Comparison of ENCODE assay signal across 18 mouse cellular contexts in genomic region chr6:91804177-91804576, GRCm38 (mm10). TPM values are rescaled to one million over a fixed set of nuclear protein-coding genes. Genes with fewer than 3 reads are reported as not detected.
DNase-seq lines count a peak whose midpoint lies in the region; ATAC-seq and TF ChIP-seq lines count a peak whose summit lies in the region.
"Had no signal": no experiment of that assay in that cellular context is flagged by ENCODE, and none has a peak within 500 bp of the region (broad histone marks: within the 10 kb centered on the region; RNA-seq: fewer than 3 reads in every experiment).

No protein-coding gene starts in this region.

- H3K27me3 ChIP-seq in heart, embryonic 10.5 days (ENCODE audit: insufficient read depth, poor library complexity, severe bottlenecking) = peaks cover 62% of the 10 kb centered on the region
- H3K27me3 ChIP-seq in heart, adult 2 months (ENCODE audit: control insufficient read depth, insufficient read depth, low read length) = no peaks in the 10 kb centered on the region
- H3K27me3 ChIP-seq in hindbrain, embryonic 14.5 days (ENCODE audit: control insufficient read depth, insufficient read depth, low read length) = peaks cover 10% of the 10 kb centered on the region

- no peak for TF ChIP-seq CTCF in heart, adult 2 months (IDR thresholded peaks at IDR 0.05)
- no peak for TF ChIP-seq CTCF in brain, embryonic 14.5 days (IDR thresholded peaks at IDR 0.05; ENCODE audit: borderline replicate concordance, extremely low read depth, insufficient read depth, insufficient read length)
- TF ChIP-seq CTCF in lung, adult 2 months (IDR thresholded peaks at IDR 0.05; ENCODE audit: insufficient read depth, low read length) = no peak

- WGBS in heart, embryonic 10.5 days = 48% methylated on average over 7 of the region's 7 CpGs
- WGBS in heart, adult 2 months = 54% methylated on average over 7 of the region's 7 CpGs
- 41% methylated on average over 7 of the region's 7 CpGs for WGBS in hindbrain, embryonic 14.5 days
- 51% methylated on average over 7 of the region's 7 CpGs for WGBS in lung, adult 2 months

- no peak for TF ChIP-seq EP300 in heart, adult 2 months (IDR thresholded peaks at IDR 0.05; ENCODE audit: insufficient read depth, low read depth, low read length)

- no peak overlapping the region for H3K4me3 ChIP-seq in heart, embryonic 10.5 days
- no peak overlapping the region for H3K4me3 ChIP-seq in heart, adult 2 months
- H3K4me3 ChIP-seq in hindbrain, embryonic 14.5 days (replicated peaks; ENCODE audit: low read length) = no peak overlapping the region
- no peak overlapping the region for H3K4me3 ChIP-seq in lung, adult 2 months (replicated peaks; ENCODE audit: extremely low read depth, low read depth, low read length)
- H3K4me3 ChIP-seq: embryonic facial prominence, embryonic 15.5 days; limb, embryonic 12.5 days; liver, embryonic 15.5 days; midbrain, embryonic 15.5 days; stomach, embryonic 15.5 days had no signal

- H3K27ac ChIP-seq in heart, embryonic 10.5 days = peak overlapping the region; percentile 59
- no peak overlapping the region for H3K27ac ChIP-seq in heart, adult 2 months
- H3K27ac ChIP-seq in hindbrain, embryonic 14.5 days = no peak overlapping the region
- H3K27ac ChIP-seq: embryonic facial prominence, embryonic 15.5 days; limb, embryonic 12.5 days; liver, embryonic 15.5 days; midbrain, embryonic 15.5 days; stomach, embryonic 15.5 days had no signal

- ATAC-seq in hindbrain, embryonic 14.5 days (ENCODE audit: low FRiP score) = no peak
- ATAC-seq: midbrain, embryonic 15.5 days had no signal

- no peak for TF ChIP-seq POLR2A in heart, adult 2 months (IDR thresholded peaks at IDR 0.05; ENCODE audit: insufficient read depth, low read depth, low read length)
- TF ChIP-seq POLR2A in brain, embryonic 14.5 days (IDR thresholded peaks at IDR 0.05; ENCODE audit: borderline replicate concordance, extremely low read depth, insufficient read depth, insufficient read length, poor library complexity, severe bottlenecking) = no peak
- TF ChIP-seq POLR2A in lung, adult 2 months (IDR thresholded peaks at IDR 0.05; ENCODE audit: borderline replicate concordance, extremely low read depth, low read depth, low read length) = no peak

- H3K9ac ChIP-seq in heart, adult 2 months (ENCODE audit: low read depth, low read length) = no peak overlapping the region
- H3K9ac ChIP-seq in hindbrain, embryonic 14.5 days = 0 out of 2 replicates have a peak overlapping the region, but pooled peaks have one; percentile 11
- H3K9ac ChIP-seq: embryonic facial prominence, embryonic 15.5 days; limb, embryonic 12.5 days; liver, embryonic 15.5 days; midbrain, embryonic 15.5 days; stomach, embryonic 15.5 days had no signal

- no peak for DNase-seq in heart, embryonic 10.5 days (ENCODE audit: low spot score)
- no peak for DNase-seq in heart, adult 2 months
- DNase-seq in brain, embryonic 14.5 days (ENCODE audit: low read depth) = peak; percentile 25
- peak; percentile 63 for DNase-seq in cerebellum, adult 9-10 months
- DNase-seq in hindbrain, embryonic 14.5 days (ENCODE audit: low spot score) = no peak
- no peak for DNase-seq in adrenal gland, adult 8-10 months
- DNase-seq in lung, adult 2 months = no peak
- no peak for DNase-seq in spleen, postnatal 14 days (ENCODE audit: low spot score in 2 of 2)
- DNase-seq: B cell, adult 2 months; gastrocnemius, postnatal 10 days; heart, postnatal 4 days; kidney, adult 18-20 months; lung, postnatal 4 days had no signal

- H3K79me2 ChIP-seq in heart, adult 2 months (replicated peaks; ENCODE audit: control insufficient read depth, insufficient read depth, low read length) = no peaks in the 10 kb centered on the region

- intact Hi-C loops in heart, adult 2 months (cut with DNase I) = no loop called here

- H3K9me3 ChIP-seq in heart, embryonic 10.5 days = no peaks in the 10 kb centered on the region
- no peaks in the 10 kb centered on the region for H3K9me3 ChIP-seq in hindbrain, embryonic 14.5 days (ENCODE audit: control insufficient read depth, low read length)
- H3K9me3 ChIP-seq: embryonic facial prominence, embryonic 15.5 days; limb, embryonic 12.5 days; liver, embryonic 15.5 days; midbrain, embryonic 15.5 days; stomach, embryonic 15.5 days had no signal

- H3K4me1 ChIP-seq in heart, embryonic 10.5 days = peaks cover 61% of the 10 kb centered on the region
- no peaks in the 10 kb centered on the region for H3K4me1 ChIP-seq in heart, adult 2 months (ENCODE audit: control insufficient read depth, insufficient read depth, low read length)
- H3K4me1 ChIP-seq in hindbrain, embryonic 14.5 days (replicated peaks; ENCODE audit: control insufficient read depth, insufficient read depth, low read length) = peaks cover 19% of the 10 kb centered on the region
- no peaks in the 10 kb centered on the region for H3K4me1 ChIP-seq in lung, adult 2 months (ENCODE audit: control insufficient read depth, insufficient read depth, low read length)
- H3K4me1 ChIP-seq: liver, embryonic 15.5 days had no signal

- no peak overlapping the region for H3K4me2 ChIP-seq in hindbrain, embryonic 14.5 days (replicated peaks)
- H3K4me2 ChIP-seq: embryonic facial prominence, embryonic 15.5 days; limb, embryonic 12.5 days; liver, embryonic 15.5 days; midbrain, embryonic 15.5 days; stomach, embryonic 15.5 days had no signal

- no peaks in the 10 kb centered on the region for H3K36me3 ChIP-seq in heart, embryonic 10.5 days
- H3K36me3 ChIP-seq in heart, adult 2 months (ENCODE audit: control insufficient read depth, insufficient read depth, low read length) = no peaks in the 10 kb centered on the region
- no peaks in the 10 kb centered on the region for H3K36me3 ChIP-seq in hindbrain, embryonic 14.5 days (replicated peaks; ENCODE audit: control insufficient read depth, insufficient read depth)
- H3K36me3 ChIP-seq: embryonic facial prominence, embryonic 15.5 days; limb, embryonic 12.5 days; liver, embryonic 15.5 days; midbrain, embryonic 15.5 days; stomach, embryonic 15.5 days had no signal

RNA-seq across cellular contexts. Expression of gene Grip2, which starts 22.9 kb away (rescaled TPM):
- 5.6 and 9.4 TPM in 2 replicates for polyA plus RNA-seq in heart, embryonic 10.5 days (2016; fragmentation: Nextera tagmentation; extraction: Ambion mirVana)
- 10 to 100 TPM in 1 of 2 experiments, 1 to 10 TPM in 1; 8.5 to 12.4 TPM for total RNA-seq in heart, adult 2 months (2021)
- 25.2 and 37.9 TPM in 2 replicates for polyA plus RNA-seq in heart, adult 2 months (2012; rRNA removed)
- 18.6 and 21.0 TPM in 2 replicates for polyA plus RNA-seq in brain, embryonic 14.5 days (2012; rRNA removed)
- polyA plus RNA-seq in hindbrain, embryonic 14.5 days (2014; fragmentation: Nextera tagmentation; extraction: Ambion mirVana) = 8.3 and 8.6 TPM in 2 replicates
- 1 to 10 TPM; 3.0 to 4.7 (median 4.1) TPM for total RNA-seq in adrenal gland, adult 8-10 months (2022)
- polyA plus RNA-seq in lung, adult 2 months (2012; rRNA removed) = 1.2 and 2.1 TPM in 2 replicates

Comparison
In these comparisons a context has a peak if more than half of its experiments do, and no peak if none do; other contexts are left out.
1. DNase-seq: peak in brain, embryonic 14.5 days (single experiment) and cerebellum, adult 9-10 months (single experiment); none in heart, embryonic 10.5 days (single experiment), heart, adult 2 months (0 of 2), hindbrain, embryonic 14.5 days (single experiment), adrenal gland, adult 8-10 months (single experiment), lung, adult 2 months (single experiment) and spleen, postnatal 14 days (0 of 2).